Mouse (Mus musculus) lung, adult 2 months (tissue): Measurements from ENCODE around the gene Trpm6.

Experiments
- CTCF ChIP-seq: fragments of 200-500 bp; IDR thresholded peaks from 2 replicates; pipeline ENCODE4 v1.5.1; 2011; ENCODE audit warnings: mild to moderate bottlenecking, low read length, control low read depth; ENCODE audit not compliant: insufficient read depth
- POLR2A ChIP-seq: fragments of 200-500 bp; IDR thresholded peaks from 2 replicates; pipeline ENCODE4 v1.6.1; 2011; ENCODE audit warnings: low read depth, mild to moderate bottlenecking, control low read depth, low read length, borderline replicate concordance; ENCODE audit errors: extremely low read depth

- no peak for TF ChIP-seq POLR2A
- no peak for TF ChIP-seq CTCF
Measured at GRCm38 (mm10) chr19:18747379-18747778, 2.4 kb upstream of the Trpm6 start.
